Mouse (Mus musculus): ENCODE measurements at regions not wholly inside any gene's neighbourhood (a gene's known extent, or its start where the extent isn't known, plus 50 kb on each side); places are given as distances from the start of the nearest gene placed in this dataset.

DNA sequence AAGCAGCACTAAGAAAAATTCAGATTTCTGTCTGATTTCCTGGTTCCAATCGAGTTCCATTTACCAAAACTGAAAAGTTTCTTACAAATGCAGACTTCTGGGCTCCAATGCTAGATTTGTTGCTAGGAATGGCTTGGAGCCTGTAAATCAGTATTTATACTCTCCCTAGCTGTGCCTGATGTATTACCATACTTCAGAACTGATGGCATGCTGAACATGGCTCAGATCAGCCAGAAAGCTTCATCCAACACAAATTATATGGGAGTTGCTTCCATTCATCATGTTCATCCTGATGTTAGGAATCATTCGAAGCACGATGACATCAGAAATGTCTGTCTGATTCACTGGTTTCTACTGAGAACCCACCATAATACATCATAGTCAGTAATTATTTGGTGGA, 253.3 kb downstream of the Arl4a start:
- TF ChIP-seq POLR2A (IDR thresholded peaks at IDR 0.05; ENCODE audit: insufficient read depth, low read depth, low read length) (no peak), CTCF (IDR thresholded peaks at IDR 0.05) (no peak)
